Mouse (Mus musculus) ES-E14 (cell line): ENCODE data around the gene Krt8. TPM values are rescaled to one million over a fixed set of nuclear protein-coding genes. Genes with fewer than 3 reads are reported as not detected.
A peak's percentile ranks its signal among the peaks of the same experiment; 100 is the strongest.

Experiments used
- DNase-seq: peaks from one replicate; pipeline ENCODE4 v3.0.0-alpha.2; 2013; ENCODE audit warnings: low read depth, low spot score
- H3K27ac ChIP-seq: 2 replicates; pipeline ENCODE4 v1.5.1; 2012; ENCODE audit warnings: low read depth, mild to moderate bottlenecking, low read length, moderate library complexity, mixed read lengths; ENCODE audit not compliant: poor library complexity, insufficient read depth, severe bottlenecking
- H3K36me3 ChIP-seq: 2 replicates; pipeline ENCODE4 v1.6.1; 2012; ENCODE audit warnings: mild to moderate bottlenecking, low read length, moderate library complexity, mixed read lengths; ENCODE audit not compliant: control insufficient read depth, poor library complexity, insufficient read depth, severe bottlenecking
- H3K4me1 ChIP-seq, 2 experiments: fragments of 150-350 bp in 1 of 2; sonication (generic) in 1 of 2; 2 replicates each; pipeline ENCODE4 v1.6.1; 2012; ENCODE audit warnings: low read length in 2 of 2, mild to moderate bottlenecking in 1 of 2, mixed read lengths in 1 of 2; ENCODE audit not compliant: control insufficient read depth in 2 of 2, insufficient read depth in 2 of 2, poor library complexity in 1 of 2
- H3K4me3 ChIP-seq, 2 experiments: fragments of 150-350 bp in 1 of 2; sonication (generic) in 1 of 2; 2 replicates each; pipeline ENCODE4 v1.5.1; 2012; ENCODE audit warnings: low read length in 2 of 2, low read depth in 1 of 2, mild to moderate bottlenecking in 1 of 2, mixed read lengths in 1 of 2; ENCODE audit not compliant: insufficient read depth in 1 of 2, poor library complexity in 1 of 2, severe bottlenecking in 1 of 2
- H3K9ac ChIP-seq: 2 replicates; pipeline ENCODE4 v1.6.1; 2012; ENCODE audit warnings: low read depth, mild to moderate bottlenecking, low read length, mixed read lengths; ENCODE audit not compliant: poor library complexity, insufficient read depth, severe bottlenecking
- H3K9me3 ChIP-seq: fragments of 150-350 bp; sonication (generic); 2 replicates; pipeline ENCODE4 v1.6.1; 2012; ENCODE audit warnings: low read depth, mild to moderate bottlenecking, low read length; ENCODE audit not compliant: control insufficient read depth, insufficient read depth
- CHD2 ChIP-seq: IDR thresholded peaks from 2 replicates; pipeline ENCODE4 v1.6.1; 2014; ENCODE audit warnings: mild to moderate bottlenecking, low read depth, low read length, inconsistent platforms
- HCFC1 ChIP-seq: IDR thresholded peaks from 2 replicates; pipeline ENCODE4 v1.6.1; 2012; ENCODE audit warnings: low read length, inconsistent platforms, borderline replicate concordance; ENCODE audit not compliant: insufficient read depth
- MAFK ChIP-seq: IDR thresholded peaks from 2 replicates; pipeline ENCODE4 v1.6.1; 2014; ENCODE audit warnings: mild to moderate bottlenecking, low read depth, low read length, inconsistent platforms; ENCODE audit not compliant: insufficient read depth
- ZC3H11A ChIP-seq: IDR thresholded peaks from 2 replicates; pipeline ENCODE4 v1.6.1; 2012; ENCODE audit warnings: low read depth, mild to moderate bottlenecking, inconsistent platforms, low read length, borderline replicate concordance
- ZNF384 ChIP-seq: IDR thresholded peaks from 2 replicates; pipeline ENCODE4 v1.6.1; 2012; ENCODE audit warnings: low read depth, low read length, inconsistent platforms
- in situ Hi-C, 2 experiments: fragments of 600-800 bp; cut with MboI; formaldehyde crosslinking; loops; one replicate each; pipeline ENCODE4 v1.15.1; 2025; ENCODE audit warnings: low sequenced_read_pairs in 2 of 2, inconsistent platforms in 1 of 2; ENCODE audit not compliant: unreplicated experiment in 2 of 2
- total RNA-seq: library from RNA; depleted of rRNA; stranded (reverse); fragments of 300-350 nt; gene quantifications from 2 replicates; pipeline ENCODE4 v1.2.3, GENCODE M21; 2012

The Krt8 gene
- total RNA-seq, 1 experiment: 451 TPM

DNA sequence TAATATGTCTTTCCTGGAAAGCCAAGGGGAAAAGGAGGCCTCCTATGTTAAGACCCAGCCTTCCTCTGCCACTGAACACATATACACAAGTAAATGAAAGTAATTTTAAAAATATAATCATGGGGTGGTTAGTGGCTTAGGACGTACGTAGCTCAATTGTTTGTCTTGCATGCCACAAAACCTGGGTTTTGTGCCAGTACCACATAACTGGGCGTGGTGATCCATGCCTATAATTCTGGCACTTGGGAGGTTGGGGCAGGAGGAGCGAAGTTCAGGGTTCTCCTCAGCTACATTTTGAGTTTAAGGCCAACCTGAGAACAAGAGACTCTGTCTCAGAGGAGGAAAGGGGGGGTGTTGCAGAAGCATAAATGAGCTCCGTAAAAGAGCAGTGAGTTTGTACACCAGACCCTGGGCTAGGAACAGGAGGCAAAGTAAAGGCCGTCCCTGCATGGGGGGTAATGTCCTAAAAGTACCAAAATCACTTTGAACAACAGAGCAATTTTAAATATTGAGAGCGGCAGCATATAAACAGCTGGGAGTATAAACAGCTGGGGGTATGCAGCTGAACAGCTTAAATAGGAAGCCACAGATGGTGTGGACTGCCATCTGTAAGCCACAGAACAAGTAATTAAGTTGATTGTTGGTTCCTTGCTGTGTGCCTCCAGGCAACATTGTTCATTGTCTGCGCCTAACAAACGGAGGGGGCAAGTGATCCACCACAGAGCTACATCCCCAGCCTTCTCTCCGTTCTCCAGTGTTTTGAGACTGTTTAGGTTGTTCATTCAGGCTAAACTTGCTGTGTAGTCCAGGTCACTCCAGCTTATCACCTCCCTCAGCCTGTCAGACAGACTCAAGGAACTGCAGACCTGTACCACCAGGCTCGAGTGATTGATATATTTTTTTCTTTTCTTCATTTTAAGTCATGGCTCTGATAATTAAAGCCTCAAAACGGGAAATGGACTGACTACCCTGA lies 3.1 kb upstream of the Krt8 start:
- no peak for DNase-seq
- no peaks in the 10 kb centered on the region for H3K36me3 ChIP-seq
- TF ChIP-seq ZC3H11A (no peak), ZNF384 (no peak), HCFC1 (no peak), CHD2 (no peak), MAFK (no peak)
- in situ Hi-C loops: loop anchor here in 1 of 2 experiments (25.0 kb wide), 1 partner anchor 930 kb away; the partner anchor contains the start of gene Hoxc12
- no peak overlapping the region for H3K9ac ChIP-seq
- H3K4me1 ChIP-seq: peaks cover 0 to 28% of the 10 kb centered on the region in 2 experiments; a peak in 2 of 4 replicates
- no peaks in the 10 kb centered on the region for H3K9me3 ChIP-seq
- no peak overlapping the region for H3K4me3 ChIP-seq
- H3K27ac ChIP-seq: no peak overlapping the region

DNA sequence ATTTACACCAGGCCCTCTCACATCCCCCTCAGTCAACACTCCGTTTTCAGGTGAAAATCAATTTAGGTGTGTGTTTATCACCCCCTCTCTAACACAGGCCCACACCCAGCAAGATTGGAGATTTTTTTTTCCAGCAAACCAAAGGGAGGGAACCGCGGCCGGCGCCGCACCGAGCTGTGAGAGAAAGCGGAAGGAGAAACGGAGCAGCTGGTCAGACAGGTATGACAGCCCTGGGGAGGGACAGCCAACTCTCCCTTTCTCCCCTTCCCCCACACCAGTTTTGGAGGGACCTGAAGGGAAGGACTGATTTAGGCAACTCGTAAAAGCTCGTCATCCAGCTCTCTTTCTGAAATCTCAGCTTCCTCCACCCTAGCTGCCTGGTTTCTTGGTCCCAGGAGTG lies 2.0 kb upstream of the Krt8 start:
- no peak overlapping the region for H3K27ac ChIP-seq
- DNase-seq: no peak
- H3K36me3 ChIP-seq: no peaks in the 10 kb centered on the region
- no peak overlapping the region for H3K4me3 ChIP-seq
- no peaks in the 10 kb centered on the region for H3K9me3 ChIP-seq
- TF ChIP-seq MAFK (no peak), ZC3H11A (no peak), CHD2 (no peak), HCFC1 (no peak), ZNF384 (no peak)
- H3K9ac ChIP-seq: no peak overlapping the region
- in situ Hi-C loops: loop anchor here in 1 of 2 experiments (25.0 kb wide), 1 partner anchor 931 kb away; the partner anchor contains the start of gene Hoxc12
- peaks cover 0 to 29% of the 10 kb centered on the region in 2 experiments; a peak in 2 of 4 replicates for H3K4me1 ChIP-seq

DNA sequence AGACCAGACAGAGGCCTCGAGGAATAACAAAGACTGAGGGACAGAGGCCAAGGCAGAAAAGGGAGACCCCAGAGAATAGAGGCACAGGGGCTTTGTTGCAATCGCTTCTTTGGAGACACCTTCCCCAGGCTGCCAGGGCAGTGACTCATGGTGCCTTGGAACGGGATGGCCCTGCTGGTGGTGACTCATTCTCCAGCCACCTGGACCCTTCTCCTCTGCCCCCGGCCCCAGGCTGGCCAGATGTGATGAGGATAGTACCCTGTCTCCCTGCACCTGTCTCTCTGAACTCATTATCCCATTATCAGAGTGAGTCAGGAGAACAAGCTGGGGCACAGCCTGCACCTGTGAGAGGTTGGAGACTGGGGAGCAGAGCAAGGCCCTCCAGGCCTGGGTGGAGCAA lies 1.0 kb upstream of the Krt8 start:
- TF ChIP-seq MAFK: no peak
- no peak for TF ChIP-seq HCFC1
- no peak for TF ChIP-seq ZNF384
- no peak for DNase-seq
- Histone ChIP-seq H3K36me3 (no peaks in the 10 kb centered on the region), H3K9ac (no peak overlapping the region), H3K27ac (no peak overlapping the region), H3K4me1 (peaks cover 0 to 33% of the 10 kb centered on the region in 2 experiments; a peak in 2 of 4 replicates), H3K9me3 (no peaks in the 10 kb centered on the region), H3K4me3 (no peak overlapping the region)
- in situ Hi-C loops: loop anchor here in 1 of 2 experiments (25.0 kb wide), 1 partner anchor 932 kb away; the partner anchor contains the start of gene Hoxc12

DNA sequence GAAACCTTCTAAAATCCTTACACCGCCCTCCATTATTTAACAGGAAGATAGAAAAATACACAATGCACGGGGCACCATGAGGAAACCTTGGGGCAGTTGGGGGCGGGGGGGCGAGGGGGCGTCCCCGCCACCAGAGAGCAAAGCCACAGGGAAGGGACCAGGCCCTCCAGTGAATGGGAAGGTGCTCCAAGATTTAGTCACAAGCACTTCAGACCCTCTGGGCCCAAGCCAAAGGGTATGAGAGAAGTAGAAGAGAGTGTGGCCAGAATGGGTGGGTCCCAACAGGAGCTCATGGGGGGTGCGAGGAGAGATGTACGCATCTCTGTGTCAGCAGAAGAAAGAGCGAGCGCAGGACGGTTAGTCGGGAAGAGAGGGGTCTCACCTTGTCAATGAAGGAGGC lies 766 bp downstream of the Krt8 start:
- Histone ChIP-seq H3K9ac (no peak overlapping the region), H3K9me3 (no peaks in the 10 kb centered on the region), H3K36me3 (no peaks in the 10 kb centered on the region), H3K4me3 (peak overlapping the region; percentile 44; a peak in 3 of 4 replicates), H3K27ac (no peak overlapping the region), H3K4me1 (peaks cover 0 to 32% of the 10 kb centered on the region in 2 experiments; a peak in 1 of 4 replicates)
- TF ChIP-seq HCFC1: no peak
- no peak for TF ChIP-seq CHD2
- TF ChIP-seq ZNF384: no peak
- no peak for TF ChIP-seq ZC3H11A
- TF ChIP-seq MAFK: no peak
- in situ Hi-C loops: loop anchor here in 1 of 2 experiments (25.0 kb wide), 1 partner anchor 934 kb away; the partner anchor contains the start of gene Hoxc12
- DNase-seq: no peak
